Mouse (Mus musculus): Measurements from ENCODE around the gene Smarcc2. TPM values are rescaled to one million over a fixed set of nuclear protein-coding genes. Genes with fewer than 3 reads are reported as not detected.

Gene Smarcc2
- polyA plus RNA-seq (2017; shearing (Covaris generic)) = 86.8 TPM

GRCm38 (mm10) chr10:128458719-128459408 lies at the start of gene Smarcc2:
Gene Smarcc2 (plus strand): TSS chr10:128459248.

GRCm38 (mm10) chr10:128411211-128412054 lies 47.6 kb upstream of the Smarcc2 start, which contains the start of the genes Nabp2 and Rnf41:
Gene Nabp2 (minus strand): TSS chr10:128411492.
Gene Rnf41 (plus strand): TSS chr10:128411657.

GRCm38 (mm10) chr10:128493695-128494666 lies 34.9 kb downstream of the Smarcc2 start, which contains the start of gene Myl6:
Gene Myl6 (minus strand): TSS chr10:128494145.

DNA sequence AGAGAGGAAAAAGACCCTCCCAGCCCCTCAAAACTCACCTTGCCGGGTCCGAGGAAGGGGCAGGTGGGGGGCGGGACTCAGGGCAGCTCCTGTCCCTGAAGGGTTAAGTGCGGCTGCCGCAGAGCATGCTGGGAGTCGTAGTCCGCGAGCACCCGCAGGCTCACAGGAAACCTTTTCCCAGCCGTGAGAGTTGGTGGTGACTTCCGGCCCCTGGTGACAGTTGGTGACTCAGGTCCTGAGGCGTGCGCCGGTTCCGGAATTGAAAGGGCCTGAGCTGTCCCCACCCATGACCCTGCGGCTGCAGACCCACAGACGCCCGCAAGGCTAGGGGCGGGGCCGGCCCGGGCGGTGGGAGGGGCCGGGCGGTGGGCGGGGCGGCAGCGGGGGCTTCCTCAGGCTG lies 39.5 kb downstream of the Smarcc2 start, which contains the start of gene Myl6b:
Gene Myl6b, minus strand, starts transcription at position 96 of the 400 bp plus-strand sequence.

DNA sequence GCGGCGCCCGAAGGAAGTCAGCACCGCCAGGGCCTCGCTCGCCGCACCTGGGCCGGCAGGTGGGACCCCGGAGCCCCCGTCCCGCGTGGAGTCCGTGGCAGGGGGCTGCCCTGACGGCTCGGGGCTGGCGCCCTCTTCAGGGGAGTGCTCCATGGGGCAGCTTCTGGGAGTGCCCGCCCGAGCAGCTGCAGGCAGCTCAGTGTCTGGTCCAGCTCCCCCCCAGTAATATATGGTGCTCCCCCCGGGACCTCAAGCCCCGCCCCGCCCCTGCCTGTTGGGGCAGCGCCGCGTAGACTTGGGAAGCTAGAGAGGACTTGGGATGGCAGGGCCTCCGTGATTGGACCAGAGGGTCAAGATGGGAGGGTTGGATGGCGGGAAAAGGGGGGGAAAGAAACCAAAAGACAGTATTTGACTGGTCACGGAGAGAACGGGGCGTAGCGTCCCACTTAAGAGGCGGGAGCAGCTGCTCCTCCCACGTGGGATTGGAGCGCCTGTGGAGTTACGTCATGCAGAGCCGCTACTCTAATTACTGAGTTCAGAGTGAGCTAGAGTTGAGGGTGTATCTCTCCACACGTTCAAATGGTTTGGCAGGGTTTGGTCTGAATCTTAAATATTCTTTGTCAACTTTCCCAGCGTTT lies 66.7 kb downstream of the Smarcc2 start, which contains the start of gene Esyt1:
Gene Esyt1, minus strand, starts transcription at position 201 of the 638 bp plus-strand sequence.

Other genes with a start within 250 kb of the Smarcc2 start
- 13.5 TPM for gene Spryd4, start 247.4 kb upstream of the Smarcc2 start, polyA plus RNA-seq (2017; shearing (Covaris generic))
- not detected for gene Mip, start 233.4 kb upstream of the Smarcc2 start, polyA plus RNA-seq (2017; shearing (Covaris generic))
- gene Timeless, start 227.2 kb upstream of the Smarcc2 start, polyA plus RNA-seq (2017; shearing (Covaris generic)) = 8.9 TPM
- not detected for gene Apon, start 205.2 kb upstream of the Smarcc2 start, polyA plus RNA-seq (2017; shearing (Covaris generic))
- not detected for gene Apof, start 190.6 kb upstream of the Smarcc2 start, polyA plus RNA-seq (2017; shearing (Covaris generic))
- gene Stat2, start 188.7 kb upstream of the Smarcc2 start, polyA plus RNA-seq (2017; shearing (Covaris generic)) = 34.0 TPM
- not detected for gene Il23a, start 160.5 kb upstream of the Smarcc2 start, polyA plus RNA-seq (2017; shearing (Covaris generic))
- gene Pan2, start 155.9 kb upstream of the Smarcc2 start, polyA plus RNA-seq (2017; shearing (Covaris generic)) = 38.5 TPM
- 20.3 TPM for gene Cnpy2, start 136.8 kb upstream of the Smarcc2 start, polyA plus RNA-seq (2017; shearing (Covaris generic))
- gene Cs, start 121.5 kb upstream of the Smarcc2 start, polyA plus RNA-seq (2017; shearing (Covaris generic)) = 107 TPM
- 24.7 TPM for gene Coq10a, start 90.3 kb upstream of the Smarcc2 start, polyA plus RNA-seq (2017; shearing (Covaris generic))
- 6.6 TPM for gene Ankrd52, start 82.1 kb upstream of the Smarcc2 start, polyA plus RNA-seq (2017; shearing (Covaris generic))
- gene Slc39a5, start 58.0 kb upstream of the Smarcc2 start, polyA plus RNA-seq (2017; shearing (Covaris generic)) = not detected
- gene Nabp2, start 47.8 kb upstream of the Smarcc2 start, polyA plus RNA-seq (2017; shearing (Covaris generic)) = 47.4 TPM
- gene Rnf41, start 47.6 kb upstream of the Smarcc2 start, polyA plus RNA-seq (2017; shearing (Covaris generic)) = 24.5 TPM
- gene Myl6, start 34.9 kb downstream of the Smarcc2 start, polyA plus RNA-seq (2017; shearing (Covaris generic)) = 1,164 TPM
- gene Myl6b, start 39.4 kb downstream of the Smarcc2 start, polyA plus RNA-seq (2017; shearing (Covaris generic)) = 2.0 TPM
- gene Esyt1, start 66.6 kb downstream of the Smarcc2 start, polyA plus RNA-seq (2017; shearing (Covaris generic)) = 244 TPM
- 32.2 TPM for gene Zc3h10, start 88.5 kb downstream of the Smarcc2 start, polyA plus RNA-seq (2017; shearing (Covaris generic))
- 2,530 TPM for gene Rpl41, start 90.1 kb downstream of the Smarcc2 start, polyA plus RNA-seq (2017; shearing (Covaris generic))
- 20.1 TPM for gene Pa2g4, start 106.7 kb downstream of the Smarcc2 start, polyA plus RNA-seq (2017; shearing (Covaris generic))
- gene Erbb3, start 130.4 kb downstream of the Smarcc2 start, polyA plus RNA-seq (2017; shearing (Covaris generic)) = 2.1 TPM
- gene Rps26, start 167.5 kb downstream of the Smarcc2 start, polyA plus RNA-seq (2017; shearing (Covaris generic)) = 545 TPM
- gene Ikzf4, start 186.7 kb downstream of the Smarcc2 start, polyA plus RNA-seq (2017; shearing (Covaris generic)) = 0.77 TPM
- gene Suox, start 214.8 kb downstream of the Smarcc2 start, polyA plus RNA-seq (2017; shearing (Covaris generic)) = 4.1 TPM
- gene Rab5b, start 237.0 kb downstream of the Smarcc2 start, polyA plus RNA-seq (2017; shearing (Covaris generic)) = 25.1 TPM
- 2.5 TPM for gene Pmel, start 244.9 kb downstream of the Smarcc2 start, polyA plus RNA-seq (2017; shearing (Covaris generic))
- 14.1 TPM for gene Cdk2, start 245.8 kb downstream of the Smarcc2 start, polyA plus RNA-seq (2017; shearing (Covaris generic))

All from effector memory CD4-positive, alpha-beta T cell, adult 5 months (primary cell).